Mouse (Mus musculus): ENCODE data around the gene Sbno1.
"Not testable (repeated sequence)": the region's sequence is repeated elsewhere in the genome, so short reads cannot be mapped to it uniquely, and the experiment has no call there.

Gene Sbno1

GRCm38 (mm10) chr5:124425412-124426259 lies at the start of gene Sbno1:
TSS of gene Sbno1 (minus strand) at chr5:124426001.
- peak; percentile 95 for DNase-seq

- DNase-seq: no peak
These were observed 44.9 kb upstream of the Sbno1 start for GRCm38 (mm10) chr5:124470591-124471171.

GRCm38 (mm10) chr5:124469486-124469885 lies 43.7 kb upstream of the Sbno1 start:
- no peak for DNase-seq

GRCm38 (mm10) chr5:124468365-124468764 lies 42.6 kb upstream of the Sbno1 start:
- no peak for DNase-seq

- no peak for DNase-seq
These were observed 42.0 kb upstream of the Sbno1 start for GRCm38 (mm10) chr5:124467766-124468165.

- no peak for DNase-seq
These were observed 39.1 kb upstream of the Sbno1 start for GRCm38 (mm10) chr5:124464905-124465304.

- no peak for DNase-seq
These were observed 37.7 kb upstream of the Sbno1 start for GRCm38 (mm10) chr5:124463462-124463861.

GRCm38 (mm10) chr5:124462297-124463025 lies 36.7 kb upstream of the Sbno1 start:
- DNase-seq: no peak

- DNase-seq: not testable (repeated sequence)
These were observed 35.1 kb upstream of the Sbno1 start for GRCm38 (mm10) chr5:124460922-124461321.

GRCm38 (mm10) chr5:124456762-124457161 lies 31.0 kb upstream of the Sbno1 start:
- DNase-seq: no peak

GRCm38 (mm10) chr5:124454082-124454419 lies 28.2 kb upstream of the Sbno1 start:
- no peak for DNase-seq

GRCm38 (mm10) chr5:124453339-124454081 lies 27.7 kb upstream of the Sbno1 start:
- DNase-seq: peak; percentile 89

- DNase-seq: peak; percentile 71
These were observed 26.9 kb upstream of the Sbno1 start for GRCm38 (mm10) chr5:124452494-124453228.

- DNase-seq: no peak
These were observed 25.0 kb upstream of the Sbno1 start for GRCm38 (mm10) chr5:124450641-124451340.

- no peak for DNase-seq
These were observed 24.2 kb upstream of the Sbno1 start for GRCm38 (mm10) chr5:124450051-124450450.

- DNase-seq: no peak
These were observed 23.7 kb upstream of the Sbno1 start for GRCm38 (mm10) chr5:124449494-124449893.

GRCm38 (mm10) chr5:124446301-124446881 lies 20.6 kb upstream of the Sbno1 start:
- no peak for DNase-seq

- no peak for DNase-seq
These were observed 20.0 kb upstream of the Sbno1 start for GRCm38 (mm10) chr5:124445621-124446293.

GRCm38 (mm10) chr5:124444661-124445561 lies 19.1 kb upstream of the Sbno1 start:
- peak; percentile 73 for DNase-seq

GRCm38 (mm10) chr5:124444208-124444607 lies 18.4 kb upstream of the Sbno1 start:
- no peak for DNase-seq

Data from layer of hippocampus, adult 9-11 months (tissue).